Mouse (Mus musculus): ENCODE measurements around the gene Ube2l6.

DNA sequence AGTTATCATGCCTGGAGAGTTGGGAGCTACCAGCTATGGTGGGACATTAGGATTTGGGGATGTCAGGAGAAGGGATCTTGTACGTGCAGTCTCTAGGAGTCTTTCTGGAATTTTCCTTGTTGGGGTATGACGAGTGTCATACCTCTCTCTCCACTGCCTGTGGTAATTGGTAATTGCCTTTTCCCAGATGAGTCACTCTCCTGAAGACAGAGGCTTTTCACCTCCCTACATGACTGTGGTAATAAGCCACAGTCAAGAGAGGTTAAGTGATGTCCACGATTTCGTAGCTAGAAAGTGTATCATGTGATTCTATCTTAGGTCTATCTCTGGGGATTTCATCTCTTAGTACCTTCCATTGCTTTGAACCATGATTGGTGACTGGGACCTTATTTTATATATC, 26.2 kb upstream of the Ube2l6 start:
- TF ChIP-seq CTCF (conservative IDR thresholded peaks at IDR 0.05; ENCODE audit: insufficient read depth, insufficient read length, low read depth, low read length) (no peak), POLR2A (IDR thresholded peaks at IDR 0.05; ENCODE audit: low read depth, low read length) (no peak)

All from kidney, adult 2 months (tissue).